Mouse (Mus musculus) layer of hippocampus, adult 9-10 months (tissue): ENCODE measurements around the gene Kif1b.
A peak's percentile ranks its signal among the peaks of the same experiment; 100 is the strongest.
"Not testable (repeated sequence)": the region's sequence is repeated elsewhere in the genome, so short reads cannot be mapped to it uniquely, and the experiment has no call there.

Experiments used
- DNase-seq: peaks from one replicate; pipeline ENCODE4 v3.0.0; 2022; ENCODE audit warnings: low spot score

Kif1b gene

DNA sequence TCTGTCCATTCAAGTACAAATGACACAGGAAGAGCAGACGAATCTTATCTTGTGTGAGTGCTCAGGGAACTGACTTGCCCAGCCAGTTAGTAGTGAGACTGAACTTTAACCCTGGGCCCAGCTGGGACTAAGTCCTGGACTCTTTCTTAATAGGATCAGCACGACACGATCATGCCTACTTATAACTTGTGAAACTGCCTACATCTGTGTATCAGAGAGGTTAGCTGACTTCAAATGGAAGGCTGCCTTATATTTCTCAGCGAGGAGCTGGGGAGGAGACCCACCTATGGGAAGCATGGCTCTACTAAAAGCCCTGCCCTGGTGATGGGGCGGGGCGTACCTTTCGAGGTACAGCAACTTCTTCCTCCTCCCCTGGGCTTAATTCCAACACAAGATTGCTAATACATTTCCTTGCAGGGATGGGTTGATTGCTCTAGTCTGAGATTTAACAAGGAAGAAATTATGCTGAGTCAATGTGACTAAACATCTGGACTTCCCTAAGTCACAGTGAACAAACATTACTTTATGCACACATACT, 137.0 kb downstream of the Kif1b start:
- DNase-seq, result no peak

DNA sequence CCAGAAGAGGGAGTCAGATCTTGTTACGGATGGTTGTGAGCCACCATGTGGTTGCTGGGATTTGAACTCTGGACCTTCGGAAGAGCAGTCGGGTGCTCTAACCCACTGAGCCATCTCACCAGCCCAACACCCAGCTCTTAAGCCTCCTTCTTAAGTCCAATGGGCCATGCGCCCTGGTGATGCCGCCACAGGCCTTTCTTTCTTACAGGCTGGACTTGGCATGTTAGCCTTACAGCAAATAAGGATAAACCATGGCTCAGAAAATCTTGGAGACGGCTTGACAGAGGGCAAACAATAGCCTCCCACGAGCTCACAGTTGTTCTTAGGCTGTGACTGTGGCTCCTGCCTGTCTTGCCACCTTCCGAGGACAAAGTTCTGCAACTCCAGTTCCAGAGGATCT, 137.6 kb downstream of the Kif1b start:
- DNase-seq, result not testable (repeated sequence)

DNA sequence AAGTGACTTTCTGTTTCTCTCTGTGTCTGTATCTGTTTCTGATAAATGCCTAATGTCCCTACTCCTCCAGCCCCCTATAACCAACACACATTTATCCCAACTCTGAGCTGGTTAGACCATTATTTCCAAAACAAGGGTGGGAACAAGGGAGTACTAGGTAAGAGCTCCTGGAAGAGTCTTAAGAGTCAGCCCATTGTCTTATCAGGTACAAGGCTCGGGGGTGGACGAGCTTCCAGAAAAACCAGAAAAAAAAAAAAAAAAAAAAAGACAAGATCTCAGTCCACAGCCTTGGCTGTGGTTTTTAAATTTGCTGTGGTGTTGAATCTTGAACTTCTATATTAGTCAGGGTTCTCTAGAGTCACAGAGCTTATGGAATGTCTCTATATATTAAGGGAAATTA, 139.5 kb downstream of the Kif1b start:
- no peak for DNase-seq

DNA sequence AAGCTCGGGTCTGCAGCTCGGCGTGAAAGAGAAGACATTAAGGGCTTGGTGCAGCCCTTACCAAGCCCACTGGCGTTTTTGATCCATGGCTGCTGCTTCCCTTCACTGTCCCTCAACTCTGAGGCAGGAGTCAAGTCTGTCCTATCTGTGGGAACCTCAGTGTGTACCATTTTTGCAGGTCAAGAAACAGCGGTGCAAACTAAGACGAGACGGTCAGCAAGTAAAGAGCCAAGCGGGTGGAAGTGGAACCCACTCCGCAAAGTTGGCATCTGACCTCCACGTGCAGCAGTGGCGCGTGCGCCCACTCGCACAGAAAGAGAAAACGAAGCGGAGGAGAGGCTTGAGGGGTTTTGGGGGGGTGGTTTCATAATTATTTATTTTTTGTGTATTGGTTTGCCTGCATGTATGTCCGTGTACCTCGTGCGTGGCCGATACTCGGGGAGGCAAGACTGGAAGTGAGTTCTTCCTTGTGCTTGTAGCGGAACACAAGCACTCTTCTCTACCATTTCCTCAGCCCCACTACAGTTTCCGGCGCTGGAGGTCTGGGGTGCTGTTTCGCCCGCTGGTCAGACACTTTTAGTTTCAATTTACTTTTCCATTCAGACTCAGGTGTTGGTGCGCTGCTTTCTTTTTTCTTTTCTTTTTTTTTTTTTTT, 140.4 kb downstream of the Kif1b start:
- no peak for DNase-seq

- peak; percentile 91 for DNase-seq
These were observed 141.1 kb downstream of the Kif1b start, which contains the start of gene Pgd for GRCm38 (mm10) chr4:149166215-149166946. Gene Pgd, minus strand, starts transcription at chr4:149166771.

DNA sequence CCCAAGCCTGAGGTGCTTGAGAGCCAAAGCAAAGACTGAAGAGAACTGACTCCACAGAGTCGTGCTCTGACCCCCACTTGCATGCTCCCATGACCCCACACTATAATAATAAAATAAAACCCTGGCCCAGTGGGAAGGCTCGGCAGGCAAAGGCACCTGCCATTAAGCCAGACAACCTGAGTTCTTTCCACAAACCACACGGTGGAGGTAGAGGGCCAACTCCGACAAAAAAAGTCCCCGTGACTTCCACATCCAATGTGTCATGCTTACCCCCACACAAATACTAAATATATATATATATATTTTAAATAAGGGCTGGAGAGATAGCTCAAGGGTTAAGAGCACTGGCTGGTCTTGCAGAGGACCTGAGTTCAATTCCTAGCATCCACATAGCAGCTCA, 143.3 kb downstream of the Kif1b start:
- DNase-seq, result no peak

GRCm38 (mm10) chr4:149163196-149163595, 144.3 kb downstream of the Kif1b start:
- no peak for DNase-seq

- no peak for DNase-seq
These were observed 146.3 kb downstream of the Kif1b start for GRCm38 (mm10) chr4:149161166-149161565.

DNA sequence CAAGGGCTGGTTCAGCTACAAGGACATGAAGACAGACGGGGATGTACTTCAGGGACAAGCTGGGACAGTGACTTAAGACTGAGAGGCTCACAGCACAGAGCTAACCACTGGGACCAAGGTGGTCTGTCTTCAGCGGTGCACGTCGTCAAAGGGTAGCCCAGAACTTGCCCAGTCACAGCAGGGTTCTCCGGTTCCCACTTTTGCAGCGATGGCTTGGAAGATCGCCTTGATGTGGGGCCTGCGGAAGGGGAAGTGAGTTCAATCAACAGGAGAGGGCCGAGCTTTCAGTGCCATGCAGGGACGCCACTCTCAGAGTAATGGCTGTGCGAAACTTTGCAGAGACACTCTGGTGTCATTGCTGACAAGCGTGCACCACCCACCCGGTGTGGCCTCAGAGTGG, 147.6 kb downstream of the Kif1b start:
- DNase-seq, result no peak

GRCm38 (mm10) chr4:149159203-149159602, 148.3 kb downstream of the Kif1b start:
- DNase-seq, result no peak

DNA sequence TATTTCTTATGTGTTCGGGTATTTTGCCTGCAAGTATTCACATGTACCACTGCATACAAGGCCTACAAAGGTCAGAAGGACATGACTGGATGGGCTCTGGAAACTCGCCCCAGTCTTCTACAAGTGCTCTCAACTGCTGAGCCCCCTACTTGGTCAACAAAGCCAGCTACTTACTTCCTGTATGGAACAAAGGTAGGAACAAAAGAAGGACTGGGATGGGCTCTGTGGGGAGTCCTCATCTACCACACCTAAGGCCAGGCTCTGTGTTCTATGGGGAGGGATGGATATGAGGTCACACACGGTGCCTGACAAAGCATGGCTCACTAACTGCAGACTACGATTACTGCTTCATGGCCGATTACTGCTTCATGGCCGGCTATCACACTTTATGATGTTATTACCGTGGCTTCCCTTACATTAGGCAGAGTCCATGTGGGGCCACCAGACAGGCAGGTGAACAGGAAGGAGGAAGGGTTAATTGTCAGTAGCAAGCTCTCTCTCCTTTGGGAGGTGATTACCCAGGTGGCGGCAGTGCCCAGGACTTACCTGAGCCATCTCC, 150.0 kb downstream of the Kif1b start:
- no peak for DNase-seq

DNA sequence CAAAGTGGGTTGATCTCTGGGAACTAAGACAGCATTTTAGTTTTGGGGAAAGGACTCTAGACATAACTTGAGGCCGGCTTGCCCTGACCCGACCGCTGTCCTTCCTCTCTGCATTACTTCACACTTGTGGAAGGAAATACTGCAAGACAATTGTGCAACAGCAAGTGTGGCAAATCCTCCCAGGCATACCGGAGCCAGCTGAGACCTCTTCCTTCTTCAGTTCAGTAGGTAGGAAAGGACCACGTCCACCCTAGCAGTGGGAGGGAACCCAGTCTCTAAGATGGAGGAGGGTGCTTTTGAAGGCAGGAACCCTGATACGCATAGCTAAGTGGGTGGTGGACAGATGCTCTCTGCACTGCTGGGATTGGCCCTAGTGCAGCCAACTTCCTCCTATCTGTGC, 151.8 kb downstream of the Kif1b start:
- DNase-seq, result no peak

DNA sequence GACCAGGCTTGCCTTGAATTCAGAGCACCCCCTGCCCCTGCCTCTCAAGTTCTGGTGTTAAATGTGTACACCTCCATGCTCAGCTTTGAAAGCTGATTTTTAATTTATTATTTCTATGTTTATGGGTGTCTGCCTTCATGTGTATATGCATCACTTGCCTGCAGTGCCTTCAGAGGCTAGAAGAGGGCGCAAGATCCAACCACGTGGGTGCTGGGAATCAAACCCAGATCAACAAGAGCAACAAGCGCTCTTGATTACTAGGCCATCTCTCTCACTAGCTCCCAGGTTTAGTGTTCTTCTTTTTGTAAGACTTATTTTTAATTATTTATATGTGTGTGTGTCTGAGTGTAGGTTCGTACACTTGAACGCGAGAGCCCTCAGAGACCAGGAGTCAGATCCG, 152.6 kb downstream of the Kif1b start:
- no peak for DNase-seq

DNA sequence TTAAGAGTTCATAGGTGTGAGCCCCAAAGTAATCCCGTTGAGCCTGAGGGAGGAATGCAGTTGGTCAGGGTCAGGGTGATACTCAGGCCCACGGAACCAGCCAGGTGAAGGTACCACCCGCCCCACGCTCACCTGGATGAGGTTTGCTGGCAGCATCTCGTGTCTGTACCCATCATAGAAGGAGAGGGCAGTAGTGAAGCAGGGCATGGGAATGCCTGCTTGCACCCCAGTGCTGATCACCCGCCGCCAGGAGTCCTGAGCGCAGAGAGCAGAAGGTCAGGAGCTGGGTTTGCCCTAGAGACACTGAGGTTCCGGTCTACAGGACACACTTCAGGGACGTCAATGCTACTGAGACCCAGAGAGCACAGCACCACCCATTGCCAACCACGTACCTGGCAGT, 156.8 kb downstream of the Kif1b start:
- no peak for DNase-seq

- DNase-seq, result no peak
These were observed 157.2 kb downstream of the Kif1b start for GRCm38 (mm10) chr4:149150256-149150655.

DNA sequence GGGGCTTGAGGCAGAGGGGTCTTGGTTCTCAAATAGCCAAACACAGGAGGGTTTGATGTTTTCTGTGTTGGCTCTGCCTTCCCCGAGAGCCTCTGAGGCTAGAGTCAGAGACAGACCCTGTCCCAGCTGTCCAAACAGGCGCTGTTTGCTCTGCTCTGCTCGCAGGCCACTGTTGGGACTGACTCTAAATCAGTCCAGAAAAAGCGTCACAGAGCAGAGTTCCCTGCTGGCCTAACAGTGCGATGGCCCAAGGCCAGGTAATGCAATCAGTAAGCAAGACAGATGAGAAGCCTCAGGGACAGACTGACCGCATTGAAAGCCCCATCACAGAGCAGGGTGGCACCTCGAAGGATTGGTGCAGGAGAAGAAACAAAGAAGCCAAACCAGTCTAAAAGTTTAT, 157.9 kb downstream of the Kif1b start:
- DNase-seq, result no peak

DNA sequence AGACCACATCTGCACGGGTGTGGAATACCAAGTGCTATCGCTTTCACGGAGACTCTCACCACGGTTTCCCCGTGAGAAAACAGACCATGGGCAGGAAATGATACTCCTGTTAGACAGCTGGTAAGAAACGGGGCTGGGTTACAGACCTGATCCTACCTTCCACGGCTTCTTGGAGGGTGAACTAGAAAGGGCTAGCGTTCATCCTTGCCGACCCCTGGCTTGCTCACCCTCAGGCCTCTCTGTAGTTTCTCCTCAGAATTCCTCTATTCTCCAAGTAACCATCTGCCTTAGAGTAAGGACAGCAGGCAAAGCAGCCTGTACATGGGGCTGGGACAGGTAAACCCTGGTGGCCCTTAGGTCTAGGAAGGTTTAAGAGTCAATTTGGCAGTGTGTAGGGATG, 158.3 kb downstream of the Kif1b start:
- no peak for DNase-seq

DNA sequence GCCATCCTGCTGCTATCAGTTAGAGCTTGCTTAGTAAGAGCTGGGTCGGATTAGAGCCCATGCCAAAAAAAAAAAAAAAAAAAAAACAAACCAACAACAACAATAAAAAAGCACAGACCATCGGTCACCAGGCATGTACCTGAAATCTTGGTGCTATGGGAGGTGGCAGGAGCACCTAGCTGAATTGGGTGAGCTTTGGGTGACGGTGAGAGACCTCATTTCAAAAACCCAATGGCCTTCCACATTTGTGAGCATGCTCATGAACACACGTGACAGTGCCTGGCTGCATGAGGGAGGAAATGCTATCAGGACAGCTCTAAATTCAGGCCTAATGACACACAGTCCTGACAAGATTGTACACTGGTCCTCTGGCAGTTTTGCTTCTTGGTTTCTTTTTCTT, 159.4 kb downstream of the Kif1b start:
- no peak for DNase-seq

- DNase-seq, result no peak
These were observed 160.0 kb downstream of the Kif1b start for GRCm38 (mm10) chr4:149147528-149147927.

DNA sequence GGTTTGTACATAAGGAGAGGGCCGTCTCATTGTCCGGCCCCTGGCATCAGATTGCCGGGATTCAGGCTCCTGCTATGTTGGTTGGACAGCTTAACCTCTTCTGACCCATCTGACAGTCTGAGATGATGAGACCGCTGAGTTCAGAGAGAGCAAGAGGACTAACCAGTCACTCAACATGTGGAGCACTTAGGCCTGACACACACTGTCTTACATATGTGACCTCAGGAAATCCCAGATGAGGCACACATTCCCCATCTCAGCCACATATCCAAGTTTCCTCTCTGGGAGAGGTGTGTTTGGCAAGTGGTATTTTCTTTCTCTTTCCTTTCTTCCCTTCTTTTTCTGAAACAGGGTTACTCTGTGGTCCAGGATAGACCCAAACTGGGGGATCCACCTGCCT, 162.3 kb downstream of the Kif1b start:
- DNase-seq, result no peak

DNA sequence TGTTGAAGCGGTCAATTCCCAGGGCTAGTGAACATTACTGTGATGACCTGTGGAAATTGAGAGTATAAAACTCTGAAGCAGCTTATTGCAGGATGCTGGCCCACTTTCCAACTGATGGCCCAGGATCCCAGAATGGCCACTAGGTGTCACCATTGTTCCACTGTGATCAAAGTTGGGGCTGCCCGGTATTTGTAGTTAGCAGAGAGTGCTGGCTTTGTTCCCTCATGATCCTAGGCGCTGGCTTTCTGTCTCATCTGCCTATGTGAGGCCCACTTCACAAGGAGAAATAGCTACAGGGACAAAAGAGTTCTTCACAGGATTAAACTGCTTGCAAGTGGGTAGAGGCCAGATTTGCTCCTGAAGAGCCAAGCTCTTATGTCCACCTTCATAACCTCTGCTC, 163.0 kb downstream of the Kif1b start:
- peak; percentile 89 for DNase-seq

DNA sequence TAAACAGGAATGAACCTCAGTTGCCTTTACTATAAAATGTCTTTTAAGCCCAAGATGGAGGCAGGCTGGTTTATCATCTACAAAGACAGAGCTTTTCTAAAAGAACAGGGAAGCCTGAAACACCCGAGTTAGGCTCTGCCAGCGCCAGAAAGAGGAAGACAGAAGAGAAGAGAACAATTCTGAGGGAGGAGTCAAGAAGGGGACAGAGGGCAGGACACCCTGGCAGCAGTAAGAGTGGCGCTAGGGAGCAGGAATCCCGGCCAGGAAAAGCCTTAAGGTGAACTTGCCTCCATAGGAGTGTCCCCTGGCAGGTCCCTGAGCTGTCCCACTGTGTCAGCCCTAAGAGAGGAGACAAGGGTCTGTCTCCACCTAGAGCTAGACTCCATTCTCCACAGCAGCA, 163.9 kb downstream of the Kif1b start:
- no peak for DNase-seq

GRCm38 (mm10) chr4:149138515-149138914, 169.0 kb downstream of the Kif1b start:
- DNase-seq, result no peak
